Comparison of ENCODE assay signal across 15 mouse cellular contexts in genomic region chr11:77884524-77885245, GRCm38 (mm10). TPM values are rescaled to one million over a fixed set of nuclear protein-coding genes. Genes with fewer than 3 reads are reported as not detected.
DNase-seq lines count a peak whose midpoint lies in the region; ATAC-seq lines count a peak whose summit lies in the region.
"Had no signal": no experiment of that assay in that cellular context is flagged by ENCODE, and none has a peak within 500 bp of the region (broad histone marks: within the 10 kb centered on the region; RNA-seq: fewer than 3 reads in every experiment).

No protein-coding gene starts in this region.

- peak overlapping the region; percentile 39 for H3K4me2 ChIP-seq in heart, embryonic 13.5 days
- peak overlapping the region; percentile 16; the same call in 1 of the 2 replicates for H3K4me2 ChIP-seq in hindbrain, embryonic 12.5 days (replicated peaks)
- H3K4me2 ChIP-seq in midbrain, embryonic 13.5 days (replicated peaks) = peak overlapping the region; percentile 15; the same call in 1 of the 2 replicates
- H3K4me2 ChIP-seq: embryonic facial prominence, embryonic 15.5 days; liver, embryonic 13.5 days had no signal

- H3K36me3 ChIP-seq in heart, embryonic 13.5 days = no peaks in the 10 kb centered on the region
- H3K36me3 ChIP-seq in hindbrain, embryonic 12.5 days = no peaks in the 10 kb centered on the region
- H3K36me3 ChIP-seq in midbrain, embryonic 13.5 days = no peaks in the 10 kb centered on the region
- H3K36me3 ChIP-seq: embryonic facial prominence, embryonic 15.5 days; liver, embryonic 13.5 days had no signal

- H3K27me3 ChIP-seq in heart, embryonic 13.5 days (replicated peaks) = no peaks in the 10 kb centered on the region
- H3K27me3 ChIP-seq in hindbrain, embryonic 12.5 days = peaks cover 27% of the 10 kb centered on the region
- peaks cover 34% of the 10 kb centered on the region for H3K27me3 ChIP-seq in midbrain, embryonic 13.5 days

- H3K9me3 ChIP-seq in heart, embryonic 13.5 days = no peaks in the 10 kb centered on the region
- no peaks in the 10 kb centered on the region for H3K9me3 ChIP-seq in hindbrain, embryonic 12.5 days (replicated peaks)
- no peaks in the 10 kb centered on the region for H3K9me3 ChIP-seq in midbrain, embryonic 13.5 days
- H3K9me3 ChIP-seq: embryonic facial prominence, embryonic 15.5 days; liver, embryonic 13.5 days had no signal

- no peak for DNase-seq in heart, postnatal 14 days
- DNase-seq in R1 (ENCODE audit: low read depth, low spot score) = peak; percentile 97
- DNase-seq in left cerebral cortex, adult 8-10 months (ENCODE audit: low spot score in 2 of 2) = no peak
- no peak for DNase-seq in urinary bladder, adult 2 months (ENCODE audit: low spot score)
- DNase-seq: adrenal gland, adult 8-10 months; cerebellum, adult 11 months; gastrocnemius, postnatal 10 days; liver, embryonic 13.5 days; thymus, adult 2 months had no signal

- WGBS in heart, embryonic 13.5 days = 35% methylated on average over 10 of the region's 10 CpGs
- WGBS in hindbrain, embryonic 12.5 days = 29% methylated on average over 10 of the region's 10 CpGs
- 25% methylated on average over 10 of the region's 10 CpGs for WGBS in midbrain, embryonic 13.5 days

- intact Hi-C loops in heart, postnatal 14 days (cut with DNase I) = no loop called here

- ATAC-seq in heart, embryonic 13.5 days (ENCODE audit: extremely low read depth, insufficient number of reproducible peaks, low FRiP score, low TSS enrichment) = no peak
- ATAC-seq in hindbrain, embryonic 12.5 days (ENCODE audit: low FRiP score) = peak; percentile 6; the same call in 1 of the 2 replicates
- ATAC-seq in midbrain, embryonic 13.5 days = peak; percentile 21
- no peak for ATAC-seq in frontal cortex, adult (ENCODE audit: low TSS enrichment)

- H3K9ac ChIP-seq in heart, embryonic 13.5 days = peak overlapping the region; percentile 65
- peak overlapping the region; percentile 35; the same call in 1 of the 2 replicates for H3K9ac ChIP-seq in hindbrain, embryonic 12.5 days
- H3K9ac ChIP-seq in midbrain, embryonic 13.5 days (replicated peaks) = no peak overlapping the region
- H3K9ac ChIP-seq: embryonic facial prominence, embryonic 15.5 days; liver, embryonic 13.5 days had no signal

- H3K4me3 ChIP-seq in heart, embryonic 13.5 days = peak overlapping the region; percentile 12
- H3K4me3 ChIP-seq in hindbrain, embryonic 12.5 days = no peak overlapping the region
- no peak overlapping the region for H3K4me3 ChIP-seq in midbrain, embryonic 13.5 days (replicated peaks)
- H3K4me3 ChIP-seq: embryonic facial prominence, embryonic 15.5 days; liver, embryonic 13.5 days had no signal

- peaks cover 43% of the 10 kb centered on the region for H3K4me1 ChIP-seq in heart, embryonic 13.5 days
- H3K4me1 ChIP-seq in hindbrain, embryonic 12.5 days = peaks cover 46% of the 10 kb centered on the region
- peaks cover 63% of the 10 kb centered on the region for H3K4me1 ChIP-seq in midbrain, embryonic 13.5 days (replicated peaks)

- H3K27ac ChIP-seq in heart, embryonic 13.5 days (replicated peaks) = peak overlapping the region; percentile 85
- peak overlapping the region; percentile 87 for H3K27ac ChIP-seq in hindbrain, embryonic 12.5 days
- peak overlapping the region; percentile 86 for H3K27ac ChIP-seq in midbrain, embryonic 13.5 days
- H3K27ac ChIP-seq: embryonic facial prominence, embryonic 15.5 days; liver, embryonic 13.5 days had no signal

RNA-seq across cellular contexts. Expression of gene Pipox, which starts 9.2 kb away (rescaled TPM):
- polyA plus RNA-seq in heart, embryonic 13.5 days (2015; fragmentation: Nextera tagmentation; extraction: Ambion mirVana) = 4.6 and 4.9 TPM in 2 replicates
- 1 to 10 TPM in 1 of 2 experiments, under 1 TPM in 1; 0.98 to 1.1 TPM for total RNA-seq in heart, postnatal 14 days (2021)
- 5.0 and 7.1 TPM in 2 replicates for polyA plus RNA-seq in hindbrain, embryonic 12.5 days (2016; fragmentation: Nextera tagmentation; extraction: Ambion mirVana)
- 8.6 and 11.0 TPM in 2 replicates for polyA plus RNA-seq in midbrain, embryonic 13.5 days (2015; fragmentation: Nextera tagmentation; extraction: Ambion mirVana)
- 1 to 10 TPM; 2.8 to 4.9 (median 2.9) TPM for total RNA-seq in left cerebral cortex, adult 8-10 months (2022)
- polyA plus RNA-seq in urinary bladder, adult 2 months (2012; rRNA removed) = 0.37 and 0.66 TPM in 2 replicates
- total RNA-seq: megakaryocyte, adult 5-6 weeks had no signal

RNA-seq across cellular contexts. Expression of gene Sez6, which starts 45.9 kb away (rescaled TPM):
- 0.09 and 0.20 TPM in 2 replicates for polyA plus RNA-seq in heart, embryonic 13.5 days (2015; fragmentation: Nextera tagmentation; extraction: Ambion mirVana)
- total RNA-seq in heart, postnatal 14 days (2021) = under 1 TPM; 0.22 to 0.50 TPM
- 47.3 and 48.7 TPM in 2 replicates for polyA plus RNA-seq in hindbrain, embryonic 12.5 days (2016; fragmentation: Nextera tagmentation; extraction: Ambion mirVana)
- 118 TPM in 2 replicates for polyA plus RNA-seq in midbrain, embryonic 13.5 days (2015; fragmentation: Nextera tagmentation; extraction: Ambion mirVana)
- 100 to 1,000 TPM; 184 to 230 (median 207) TPM for total RNA-seq in left cerebral cortex, adult 8-10 months (2022)
- 0.09 and 0.21 TPM in 2 replicates for polyA plus RNA-seq in urinary bladder, adult 2 months (2012; rRNA removed)
- total RNA-seq: megakaryocyte, adult 5-6 weeks had no signal

Comparison
In these comparisons a context has a peak if more than half of its experiments do, and no peak if none do; other contexts are left out.
1. ATAC-seq: peak in hindbrain, embryonic 12.5 days (single experiment) and midbrain, embryonic 13.5 days (single experiment); none in heart, embryonic 13.5 days (single experiment) and frontal cortex, adult (single experiment).
2. RNA of gene Sez6, which starts 45.9 kb away (polyA plus RNA-seq): 118 TPM in midbrain, embryonic 13.5 days and 47.3 to 48.7 TPM in hindbrain, embryonic 12.5 days; 0.09 to 0.21 TPM in urinary bladder, adult 2 months and 0.09 to 0.20 TPM in heart, embryonic 13.5 days; every median in the first group is over 10 times any median in the second.
3. Peak in every context shown above with its lines, with median percentiles within 50 percentile points of each other: H3K27ac ChIP-seq and H3K4me2 ChIP-seq.